Mouse (Mus musculus): ENCODE results near the gene Ovca2.

DNA sequence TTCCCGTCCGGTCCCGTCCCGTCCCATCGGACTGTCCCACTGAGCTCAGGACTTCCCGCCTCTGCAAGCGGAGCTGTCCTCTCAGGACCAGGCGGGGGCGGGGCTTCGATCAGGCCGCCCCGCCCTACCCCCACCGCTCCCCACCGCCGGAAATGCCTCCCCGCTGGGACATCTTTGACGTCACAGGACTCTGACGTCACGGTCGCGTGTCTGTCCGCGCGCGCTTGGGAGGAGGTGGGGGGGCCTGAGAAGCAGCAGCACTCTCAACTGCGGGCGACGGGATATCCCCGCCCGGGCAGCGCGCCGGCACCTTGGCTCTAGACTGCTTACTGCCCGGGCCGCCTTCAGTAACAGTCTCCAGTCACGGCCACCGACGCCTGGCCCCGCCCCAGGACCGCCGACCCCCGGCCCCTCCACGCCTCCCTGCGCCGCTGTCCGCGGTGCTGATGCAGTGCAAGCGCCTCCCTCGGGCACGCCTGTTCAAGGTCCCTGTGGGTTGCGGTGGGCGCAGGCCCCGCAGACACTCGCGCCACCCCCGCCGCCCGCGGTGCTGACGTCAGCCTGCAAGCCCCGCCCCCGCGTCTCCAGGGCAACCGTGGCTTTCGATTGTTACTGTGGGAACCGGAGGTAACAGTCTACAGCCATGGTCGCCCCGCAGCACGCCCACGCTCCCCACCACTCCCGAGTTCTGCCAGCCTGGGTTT, 5.4 kb downstream of the Ovca2 start:
- TF ChIP-seq POLR2A (IDR thresholded peaks at IDR 0.05; ENCODE audit: control insufficient read depth, extremely low read depth, insufficient read depth, low read length, poor library complexity) (0 out of 2 replicates have a peak, but pooled peaks have one; percentile 26), CTCF (IDR thresholded peaks at IDR 0.05; ENCODE audit: borderline replicate concordance, control insufficient read depth, extremely low read depth, insufficient read depth, low read length, poor library complexity) (no peak)

All from thymus, adult 2 months (tissue).